Mouse (Mus musculus): ENCODE data around the gene Ccdc73. TPM values are rescaled to one million over a fixed set of nuclear protein-coding genes. Genes with fewer than 3 reads are reported as not detected.
"Not testable (repeated sequence)": the region's sequence is repeated elsewhere in the genome, so short reads cannot be mapped to it uniquely, and the experiment has no call there.

The Ccdc73 gene
- polyA plus RNA-seq, 1 experiment from 2014 or later: 10.8 TPM

- ATAC-seq (ENCODE audit: insufficient number of reproducible peaks, insufficient read depth, low FRiP score, low TSS enrichment): peak; percentile 78; the same call in 1 of the 2 replicates
- Histone ChIP-seq H3K4me1 (peaks cover 8% of the 10 kb centered on the region; the same call in 1 of the 2 replicates), H3K9me3 (no peaks in the 10 kb centered on the region), H3K27me3 (no peaks in the 10 kb centered on the region), H3K36me3 (peaks cover 17% of the 10 kb centered on the region), H3K4me2 (replicated peaks) (peak overlapping the region; percentile 88), H3K27ac (peak overlapping the region; percentile 80; the same call in 1 of the 2 replicates), H3K9ac (peak overlapping the region; percentile 81), H3K4me3 (peak overlapping the region; percentile 80)
- WGBS: under 1% methylated on average over 43 of the region's 43 CpGs
These were observed 148.8 kb downstream of the Ccdc73 start for GRCm38 (mm10) chr2:105016192-105016966.

DNA sequence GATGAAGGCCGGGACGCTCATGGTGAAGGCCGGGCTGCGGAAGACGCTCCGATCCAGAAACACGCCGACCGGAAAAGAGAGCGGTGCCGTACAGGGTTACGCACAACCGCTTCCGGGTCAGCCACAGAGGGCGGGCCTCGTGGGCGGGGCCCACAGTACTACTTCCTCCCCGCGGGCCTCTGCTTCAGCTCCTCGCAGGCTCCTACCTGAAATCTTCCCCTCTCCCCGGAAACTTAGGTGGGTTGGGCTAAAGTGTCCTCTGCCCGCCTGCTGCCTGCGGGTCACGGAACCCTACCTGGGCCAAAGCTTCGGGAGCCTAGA is 149.3 kb downstream of the Ccdc73 start, which contains the start of gene Eif3m:
Gene Eif3m (minus strand): TSS at position 114 of the 321 bp plus-strand sequence.
- H3K9ac ChIP-seq: peak within 1 kb of the TSS; percentile 81
- peak within 1 kb of the TSS; percentile 88 for H3K4me2 ChIP-seq (replicated peaks)
- no peaks in the 10 kb centered on the region for H3K27me3 ChIP-seq
- H3K4me3 ChIP-seq: peak within 1 kb of the TSS; percentile 80
- H3K27ac ChIP-seq: peak within 1 kb of the TSS; percentile 80; the same call in 1 of the 2 replicates
- peaks cover 17% of the 10 kb centered on the region for H3K36me3 ChIP-seq
- ATAC-seq (ENCODE audit: insufficient number of reproducible peaks, insufficient read depth, low FRiP score, low TSS enrichment): peak; percentile 99
- peaks cover 8% of the 10 kb centered on the region; the same call in 1 of the 2 replicates for H3K4me1 ChIP-seq
- WGBS: 0% methylated on average over 25 of the region's 25 CpGs
- no peaks in the 10 kb centered on the region for H3K9me3 ChIP-seq

DNA sequence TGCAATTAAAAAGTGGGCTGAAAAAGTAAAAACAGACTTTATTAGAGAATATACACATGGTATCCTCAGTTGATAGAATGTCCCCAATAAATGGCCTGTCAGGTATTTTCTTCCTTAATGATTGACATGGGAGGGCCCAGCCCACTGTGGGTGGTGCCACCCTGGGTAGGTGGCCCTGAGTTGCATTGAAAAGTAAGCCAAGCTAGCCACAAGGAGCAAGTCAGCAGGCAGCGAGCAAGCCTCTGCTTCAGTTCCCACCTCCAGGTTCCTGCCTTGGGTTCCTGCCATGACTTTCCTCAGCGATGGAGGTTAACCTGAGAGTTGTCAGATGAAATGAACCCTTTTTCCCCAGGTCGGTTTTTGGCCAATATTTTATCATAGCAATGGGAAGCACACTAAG is 150.2 kb downstream of the Ccdc73 start:
- Histone ChIP-seq H3K4me2 (replicated peaks) (peak overlapping the region; percentile 88; the same call in 1 of the 2 replicates), H3K36me3 (peaks cover 10% of the 10 kb centered on the region), H3K27ac (no peak overlapping the region), H3K9me3 (no peaks in the 10 kb centered on the region), H3K4me1 (peaks cover 8% of the 10 kb centered on the region; the same call in 1 of the 2 replicates), H3K9ac (no peak overlapping the region), H3K27me3 (no peaks in the 10 kb centered on the region), H3K4me3 (no peak overlapping the region)
- no peak for ATAC-seq (ENCODE audit: insufficient number of reproducible peaks, insufficient read depth, low FRiP score, low TSS enrichment)
- 85% methylated on average over 3 of the region's 3 CpGs for WGBS

GRCm38 (mm10) chr2:105019457-105019856 is 151.9 kb downstream of the Ccdc73 start:
- no peak overlapping the region for H3K4me3 ChIP-seq
- no peak overlapping the region for H3K27ac ChIP-seq
- H3K4me2 ChIP-seq (replicated peaks): no peak overlapping the region
- H3K4me1 ChIP-seq: peaks cover 8% of the 10 kb centered on the region; the same call in 1 of the 2 replicates
- WGBS: 85% methylated on average over 1 of the region's 1 CpGs
- no peaks in the 10 kb centered on the region for H3K36me3 ChIP-seq
- ATAC-seq (ENCODE audit: insufficient number of reproducible peaks, insufficient read depth, low FRiP score, low TSS enrichment): no peak
- no peaks in the 10 kb centered on the region for H3K9me3 ChIP-seq
- H3K9ac ChIP-seq: no peak overlapping the region
- H3K27me3 ChIP-seq: no peaks in the 10 kb centered on the region

DNA sequence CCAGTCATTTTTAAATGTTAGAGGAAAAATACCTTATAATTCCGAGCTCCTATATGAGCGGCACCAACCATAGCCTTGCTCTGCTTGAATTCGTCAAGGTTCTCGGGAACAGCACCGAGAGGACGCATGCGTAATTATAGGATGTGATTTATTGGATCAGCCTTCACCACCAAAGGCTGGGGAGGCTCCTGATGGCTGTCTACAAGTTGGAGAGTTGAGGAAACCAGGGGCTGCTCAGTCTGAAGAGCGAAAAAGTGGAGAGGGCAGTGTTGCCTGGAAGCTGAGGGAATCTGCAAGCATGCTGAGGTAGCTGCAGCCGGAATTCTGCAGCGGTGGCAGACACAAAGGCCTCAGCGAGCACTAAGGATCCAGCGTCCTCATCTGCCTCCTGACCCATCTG is 153.7 kb downstream of the Ccdc73 start:
- H3K9me3 ChIP-seq: no peaks in the 10 kb centered on the region
- no peak overlapping the region for H3K27ac ChIP-seq
- H3K36me3 ChIP-seq: no peaks in the 10 kb centered on the region
- H3K27me3 ChIP-seq: no peaks in the 10 kb centered on the region
- H3K4me2 ChIP-seq (replicated peaks): no peak overlapping the region
- H3K4me3 ChIP-seq: no peak overlapping the region
- H3K9ac ChIP-seq: no peak overlapping the region
- 0 out of 2 replicates have a peak, but pooled peaks cover 4% of the 10 kb centered on the region for H3K4me1 ChIP-seq
- WGBS: 81% methylated on average over 12 of the region's 12 CpGs
- no peak for ATAC-seq (ENCODE audit: insufficient number of reproducible peaks, insufficient read depth, low FRiP score, low TSS enrichment)

DNA sequence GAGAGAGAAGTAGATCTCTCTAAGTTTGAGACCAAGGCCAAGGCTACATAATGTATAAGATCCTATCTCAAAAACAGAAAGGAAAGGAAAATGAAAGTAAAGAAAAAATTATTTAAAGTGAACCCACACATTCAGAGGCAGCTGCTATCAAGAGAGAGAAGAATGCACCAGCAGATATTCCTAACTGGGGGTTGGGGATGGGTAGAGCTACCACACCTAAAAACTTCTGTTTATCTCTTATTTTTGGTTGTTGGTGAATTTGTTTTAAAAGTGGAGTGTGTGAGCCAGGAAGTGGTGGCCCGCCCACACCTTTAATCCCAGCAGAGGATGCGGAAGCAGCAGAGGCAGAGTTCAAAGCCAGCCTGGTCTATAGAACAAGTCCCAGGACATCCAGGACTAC is 154.2 kb downstream of the Ccdc73 start:
- Histone ChIP-seq H3K4me1 (0 out of 2 replicates have a peak, but pooled peaks cover 4% of the 10 kb centered on the region), H3K9me3 (no peaks in the 10 kb centered on the region), H3K4me2 (replicated peaks) (no peak overlapping the region), H3K27me3 (no peaks in the 10 kb centered on the region), H3K36me3 (no peaks in the 10 kb centered on the region), H3K27ac (no peak overlapping the region), H3K4me3 (no peak overlapping the region), H3K9ac (no peak overlapping the region)
- no peak for ATAC-seq (ENCODE audit: insufficient number of reproducible peaks, insufficient read depth, low FRiP score, low TSS enrichment)
- WGBS: 92% methylated on average over 2 of the region's 2 CpGs

- 70% methylated on average over 6 of the region's 6 CpGs for WGBS
- no peaks in the 10 kb centered on the region for H3K9me3 ChIP-seq
These were observed 155.5 kb downstream of the Ccdc73 start for GRCm38 (mm10) chr2:105023031-105023615.

DNA sequence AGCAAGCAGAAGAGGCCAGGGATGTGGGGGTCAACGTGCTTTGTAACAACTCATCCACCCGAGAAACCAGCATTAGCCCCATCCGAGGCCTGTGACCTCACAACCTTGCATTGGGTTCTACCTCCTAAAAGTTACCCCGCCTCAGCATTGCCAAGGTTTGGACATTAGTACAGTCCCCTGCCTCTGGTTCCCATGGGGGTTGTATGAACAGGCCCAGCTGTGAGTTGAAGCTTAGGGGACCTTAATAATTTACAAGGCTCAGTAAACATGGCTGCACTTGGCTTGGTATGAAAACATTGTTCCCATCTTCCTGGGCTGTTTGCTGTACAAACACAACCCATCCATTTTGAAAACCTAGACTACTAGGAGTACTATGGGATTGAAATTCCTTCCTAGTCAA is 156.2 kb downstream of the Ccdc73 start:
- Histone ChIP-seq H3K9ac (no peak overlapping the region), H3K36me3 (no peaks in the 10 kb centered on the region), H3K4me1 (no peaks in the 10 kb centered on the region), H3K27ac (no peak overlapping the region), H3K9me3 (no peaks in the 10 kb centered on the region), H3K4me3 (no peak overlapping the region), H3K27me3 (no peaks in the 10 kb centered on the region), H3K4me2 (replicated peaks) (no peak overlapping the region)
- 82% methylated on average over 4 of the region's 4 CpGs for WGBS
- no peak for ATAC-seq (ENCODE audit: insufficient number of reproducible peaks, insufficient read depth, low FRiP score, low TSS enrichment)

More at GRCm38 (mm10) chr2:105023031-105023615, 155.5 kb downstream of the Ccdc73 start:
- ATAC-seq (ENCODE audit: insufficient number of reproducible peaks, insufficient read depth, low FRiP score, low TSS enrichment): no peak
- Histone ChIP-seq H3K36me3 (no peaks in the 10 kb centered on the region), H3K4me1 (no peaks in the 10 kb centered on the region), H3K9ac (no peak overlapping the region), H3K4me2 (replicated peaks) (no peak overlapping the region), H3K27ac (no peak overlapping the region), H3K4me3 (no peak overlapping the region), H3K27me3 (no peaks in the 10 kb centered on the region)

- H3K27ac ChIP-seq; H3K4me1 ChIP-seq; H3K36me3 ChIP-seq; H3K4me3 ChIP-seq; H3K4me2 ChIP-seq (replicated peaks); H3K9ac ChIP-seq; H3K27me3 ChIP-seq; ATAC-seq (ENCODE audit: insufficient number of reproducible peaks, insufficient read depth, low FRiP score, low TSS enrichment); H3K9me3 ChIP-seq: not testable (repeated sequence)
- 78% methylated on average over 12 of the region's 12 CpGs for WGBS
These were observed 158.0 kb downstream of the Ccdc73 start for GRCm38 (mm10) chr2:105025610-105026009.

DNA sequence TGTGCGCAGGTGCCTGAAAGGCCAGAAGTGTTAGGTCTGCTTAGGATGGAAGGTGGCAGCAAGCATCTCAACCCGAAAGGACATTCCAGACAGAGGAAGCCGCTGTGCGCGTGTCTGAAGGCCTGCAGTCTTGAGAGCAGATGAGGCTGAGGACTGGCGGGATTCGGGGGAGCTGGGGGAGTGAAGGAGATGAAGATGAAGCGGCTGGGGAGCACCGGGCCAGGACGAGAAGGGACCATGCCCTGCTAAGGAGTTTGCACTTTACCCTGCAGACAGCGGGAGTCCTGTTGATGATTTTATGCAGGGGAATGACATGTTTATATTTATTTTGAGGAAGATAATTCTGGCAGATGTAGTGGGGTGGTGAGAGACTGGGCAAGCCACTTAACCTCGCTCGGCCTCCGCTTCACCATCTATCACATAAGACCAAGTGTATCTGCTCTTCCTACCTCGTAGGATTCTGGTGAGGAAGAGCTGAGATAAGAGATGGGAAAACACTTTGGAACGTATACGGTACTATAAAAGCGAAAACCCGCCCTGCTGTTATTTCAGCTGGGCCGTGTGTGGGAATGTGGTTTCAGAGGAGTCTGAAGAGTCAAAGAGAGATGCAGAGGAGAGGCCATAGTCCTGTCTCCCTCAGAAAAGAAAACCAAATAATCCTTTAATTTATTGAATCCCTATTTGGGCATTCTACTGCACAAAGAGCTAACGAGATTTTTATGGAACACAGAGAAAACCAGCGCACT is 159.5 kb downstream of the Ccdc73 start:
- H3K4me2 ChIP-seq (replicated peaks): no peak overlapping the region
- H3K4me3 ChIP-seq: no peak overlapping the region
- H3K9ac ChIP-seq: no peak overlapping the region
- no peaks in the 10 kb centered on the region for H3K27me3 ChIP-seq
- no peaks in the 10 kb centered on the region for H3K9me3 ChIP-seq
- no peaks in the 10 kb centered on the region for H3K36me3 ChIP-seq
- ATAC-seq (ENCODE audit: insufficient number of reproducible peaks, insufficient read depth, low FRiP score, low TSS enrichment): no peak
- no peak overlapping the region for H3K27ac ChIP-seq
- 83% methylated on average over 22 of the region's 22 CpGs for WGBS
- H3K4me1 ChIP-seq: no peaks in the 10 kb centered on the region

- WGBS: 74% methylated on average over 5 of the region's 5 CpGs
- no peaks in the 10 kb centered on the region for H3K4me1 ChIP-seq
- H3K36me3 ChIP-seq: no peaks in the 10 kb centered on the region
- no peaks in the 10 kb centered on the region for H3K9me3 ChIP-seq
- H3K9ac ChIP-seq: no peak overlapping the region
- no peak overlapping the region for H3K4me3 ChIP-seq
- no peaks in the 10 kb centered on the region for H3K27me3 ChIP-seq
- no peak for ATAC-seq (ENCODE audit: insufficient number of reproducible peaks, insufficient read depth, low FRiP score, low TSS enrichment)
- no peak overlapping the region for H3K27ac ChIP-seq
- no peak overlapping the region for H3K4me2 ChIP-seq (replicated peaks)
These were observed 161.2 kb downstream of the Ccdc73 start for GRCm38 (mm10) chr2:105028806-105029205.
